Mouse (Mus musculus): ENCODE measurements around the gene Foxp1.

- TF ChIP-seq CTCF (IDR thresholded peaks at IDR 0.05; ENCODE audit: borderline replicate concordance, control insufficient read depth, extremely low read depth, insufficient read depth, low read length, poor library complexity) (no peak), POLR2A (IDR thresholded peaks at IDR 0.05; ENCODE audit: control insufficient read depth, extremely low read depth, insufficient read depth, low read length, poor library complexity) (no peak)
Measured at GRCm38 (mm10) chr6:99009771-99010170, 512.8 kb downstream of the Foxp1 start.
